Mouse (Mus musculus) spleen, adult 12 weeks (tissue): ENCODE data around the gene Gm45717.
"Not testable (repeated sequence)": the region's sequence is repeated elsewhere in the genome, so short reads cannot be mapped to it uniquely, and the experiment has no call there.

Source experiments
- DNase-seq: peaks from one replicate; pipeline ENCODE4 v3.0.0; 2022; ENCODE audit warnings: low spot score

Gene Gm45717

DNA sequence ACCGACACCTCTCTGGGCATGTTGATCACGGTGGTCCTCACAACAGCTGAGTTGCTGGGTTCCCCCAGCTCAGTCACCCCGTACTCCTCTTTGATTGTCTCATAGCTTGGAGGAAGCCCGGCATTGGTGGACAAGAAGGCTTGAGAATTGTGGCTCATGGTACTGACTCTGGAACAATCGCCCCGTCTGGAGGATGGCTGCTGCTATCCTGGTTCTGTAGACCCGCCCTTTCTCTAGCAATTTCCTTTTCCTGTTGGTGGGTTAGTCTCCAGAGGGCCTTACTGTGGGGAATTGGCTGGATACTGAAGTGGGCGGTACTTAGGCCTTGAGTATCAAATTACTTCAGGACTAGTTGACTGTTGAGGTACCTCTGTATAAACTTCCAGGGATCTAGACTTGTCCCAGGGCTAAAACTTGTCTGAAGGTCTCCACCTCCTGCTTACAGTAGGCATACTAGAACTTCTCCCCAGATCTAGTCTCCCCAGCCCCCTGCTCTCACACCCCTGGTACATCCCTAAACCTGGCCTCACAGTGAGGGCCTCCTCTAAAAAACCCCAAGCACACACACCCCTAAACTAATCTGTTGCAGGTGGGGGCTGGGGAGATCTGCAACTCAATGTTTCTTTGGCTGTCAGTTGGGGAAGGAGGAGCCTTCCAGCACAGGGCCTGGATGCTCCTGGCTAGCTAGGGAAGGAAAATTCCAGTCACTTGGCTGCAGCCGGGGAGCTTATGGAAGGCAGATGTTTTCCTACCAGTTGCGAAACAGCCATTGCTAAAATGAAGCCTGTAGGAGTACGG, at the start of gene Gm45717, which contains the start of gene Ifitm2:
TSS of gene Gm45717 (minus strand) at position 180 of the 798 bp plus-strand sequence.
TSS of gene Ifitm2 (minus strand) at position 230 of the 798 bp plus-strand sequence.
- no peak for DNase-seq

DNA sequence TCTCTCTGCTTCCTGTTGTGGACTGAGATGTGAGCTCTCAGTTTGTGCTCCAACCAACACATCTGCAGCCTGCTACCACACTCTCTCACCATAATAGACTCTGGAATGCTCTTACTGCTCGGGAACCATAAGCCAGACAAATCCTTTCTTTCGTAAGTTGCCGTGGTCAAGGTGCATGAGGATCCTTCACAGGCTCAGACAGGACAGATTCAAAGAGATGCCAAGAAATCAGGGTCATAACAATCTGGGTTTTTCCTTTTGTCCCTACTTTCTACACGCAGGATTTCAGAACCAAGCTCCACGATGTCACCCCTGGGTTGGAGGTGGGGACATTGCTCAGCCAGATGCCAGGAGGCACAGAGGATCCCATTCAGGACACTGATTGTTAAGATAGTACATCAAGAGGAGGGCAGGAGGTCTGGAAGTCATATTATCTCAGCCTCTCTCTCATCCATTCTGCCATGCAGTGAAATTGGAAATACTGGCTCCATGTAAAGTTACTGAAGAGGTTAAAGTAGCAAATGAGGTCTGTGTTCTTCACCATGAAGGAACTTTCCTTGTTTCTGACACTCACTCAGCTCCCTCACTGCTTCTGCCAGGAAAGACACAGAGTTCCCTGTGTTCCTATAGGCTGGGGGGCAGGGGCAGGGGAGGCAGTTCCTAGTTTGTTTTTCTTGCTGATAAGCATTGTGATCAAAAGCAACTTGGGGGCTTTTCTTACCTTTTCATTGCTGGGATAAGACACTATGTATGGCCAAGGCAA, 47.7 kb upstream of the Gm45717 start:
- no peak for DNase-seq

DNA sequence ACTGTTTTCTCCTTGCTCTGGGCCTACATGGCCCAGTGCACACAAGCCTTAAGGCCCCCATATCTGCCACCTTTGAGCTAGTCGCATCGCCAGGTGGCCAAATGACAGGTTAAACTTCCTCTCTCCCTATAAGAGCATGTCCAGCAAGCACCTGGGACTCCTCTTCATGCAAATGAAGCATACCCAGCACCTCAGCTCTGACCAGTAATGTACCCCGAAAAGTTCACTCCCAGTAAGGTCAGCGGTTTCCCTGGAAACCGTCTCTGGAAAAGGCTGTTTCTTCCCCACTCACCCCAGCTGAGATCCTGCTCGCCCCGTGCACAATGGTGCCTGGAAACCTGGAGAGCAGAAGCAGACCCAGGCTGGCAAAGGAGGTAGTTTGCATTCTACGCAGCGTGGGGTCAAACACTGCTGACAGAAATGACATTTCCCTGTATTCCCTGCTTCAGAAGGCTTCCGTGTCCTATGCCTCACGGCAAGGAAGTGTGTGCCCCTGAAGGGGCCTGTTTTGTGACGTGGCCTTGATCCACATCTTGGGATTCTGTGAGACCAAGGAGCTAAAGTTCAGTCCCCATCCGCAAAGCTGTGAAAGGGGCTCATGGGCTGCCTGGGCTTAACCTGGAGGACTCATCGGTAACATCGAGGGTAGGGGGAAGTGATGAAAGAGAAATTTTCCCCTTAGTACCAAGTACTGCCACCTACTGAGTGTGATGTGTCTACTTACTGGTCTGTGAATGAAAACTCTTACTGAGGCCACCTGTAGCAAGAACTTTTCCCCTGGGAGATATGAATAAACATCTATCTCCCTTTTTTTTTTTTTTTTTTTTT, 45.4 kb upstream of the Gm45717 start:
- DNase-seq = no peak

DNA sequence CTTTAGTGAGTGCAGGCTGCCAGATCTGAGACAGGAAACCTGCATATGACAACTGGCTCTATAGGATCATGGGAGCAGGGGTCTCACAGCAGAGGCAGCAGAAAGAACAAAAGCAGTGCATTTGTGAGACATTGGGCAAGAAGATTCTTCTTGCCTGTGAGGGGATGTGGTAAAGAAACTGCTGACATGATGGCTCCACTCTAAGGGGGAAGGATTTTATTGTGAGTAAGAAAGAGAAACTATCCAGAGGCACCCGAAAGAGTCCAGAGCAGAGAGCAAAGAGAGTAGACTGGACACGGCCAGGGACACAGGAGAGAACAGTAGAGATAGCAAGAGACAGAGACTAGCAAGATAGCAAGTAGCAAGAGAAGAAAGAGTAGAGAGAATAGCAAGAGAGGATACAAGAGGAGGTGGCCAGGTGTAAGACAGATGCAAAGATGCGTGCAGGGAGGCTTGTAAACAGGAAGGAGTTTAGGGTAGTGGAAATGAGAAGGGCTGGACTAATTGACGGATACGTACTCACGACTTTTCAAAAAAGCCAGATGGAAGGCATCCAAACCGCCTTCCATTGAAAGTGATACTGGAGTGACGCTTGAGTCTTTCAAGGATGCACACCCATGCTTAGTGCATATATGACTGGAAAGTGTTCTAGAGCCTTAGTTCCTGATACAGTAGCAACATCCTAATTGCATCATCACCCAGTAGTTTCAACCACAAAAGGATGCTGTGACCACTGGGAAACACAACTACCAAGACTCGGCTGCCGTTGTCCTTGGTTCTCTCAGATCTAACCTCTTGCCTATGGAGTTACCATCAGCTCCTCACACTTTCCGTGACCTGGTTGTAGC, 43.3 kb upstream of the Gm45717 start:
- no peak for DNase-seq

DNA sequence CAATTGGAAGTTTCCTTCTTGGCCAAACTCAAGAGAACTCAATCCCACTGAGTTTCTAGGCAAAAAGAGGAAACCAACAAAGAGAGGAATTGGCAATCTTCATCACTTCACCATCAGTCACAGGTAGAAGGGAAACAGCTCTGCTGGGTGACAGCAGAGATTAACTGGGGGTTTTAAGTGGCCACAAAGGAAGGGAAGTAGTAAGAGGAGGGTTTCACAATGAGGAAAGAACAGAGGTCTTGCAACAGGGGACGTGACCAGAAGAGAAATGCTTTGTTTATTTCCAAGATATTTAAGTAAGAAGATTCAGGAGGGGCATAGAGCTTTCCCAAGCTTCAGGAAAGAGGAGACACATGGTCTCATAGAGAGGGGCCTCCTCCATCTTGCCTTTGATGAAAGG, 42.1 kb upstream of the Gm45717 start:
- DNase-seq = no peak

DNA sequence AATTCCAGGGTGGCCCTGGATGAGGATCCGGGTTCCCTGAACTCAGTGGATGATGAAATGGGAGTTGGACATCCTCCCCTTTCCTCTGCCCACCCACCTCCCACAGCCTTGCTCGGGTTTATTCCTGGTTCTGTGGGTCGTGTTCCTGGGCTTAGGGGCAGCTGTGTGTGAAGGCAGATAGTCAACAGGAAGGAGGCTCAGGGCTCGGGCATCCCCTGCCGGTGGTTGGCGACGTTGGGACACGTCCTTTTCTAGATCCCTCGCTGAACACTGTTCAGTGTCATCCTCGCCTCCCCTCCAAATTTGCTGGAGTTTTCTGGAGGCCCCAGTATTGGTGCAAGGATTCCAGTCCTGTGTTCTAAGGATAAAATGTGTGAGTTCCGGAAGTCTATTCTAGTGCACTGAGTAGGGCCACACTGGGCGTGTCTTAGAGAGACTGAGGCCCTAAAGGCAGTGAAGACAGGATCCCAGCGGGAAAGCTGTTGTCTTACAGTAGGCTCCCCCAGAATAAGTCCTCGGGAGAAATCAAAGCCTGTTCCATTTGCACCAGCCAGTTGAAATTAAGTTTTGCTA, 35.5 kb upstream of the Gm45717 start:
- no peak for DNase-seq

DNA sequence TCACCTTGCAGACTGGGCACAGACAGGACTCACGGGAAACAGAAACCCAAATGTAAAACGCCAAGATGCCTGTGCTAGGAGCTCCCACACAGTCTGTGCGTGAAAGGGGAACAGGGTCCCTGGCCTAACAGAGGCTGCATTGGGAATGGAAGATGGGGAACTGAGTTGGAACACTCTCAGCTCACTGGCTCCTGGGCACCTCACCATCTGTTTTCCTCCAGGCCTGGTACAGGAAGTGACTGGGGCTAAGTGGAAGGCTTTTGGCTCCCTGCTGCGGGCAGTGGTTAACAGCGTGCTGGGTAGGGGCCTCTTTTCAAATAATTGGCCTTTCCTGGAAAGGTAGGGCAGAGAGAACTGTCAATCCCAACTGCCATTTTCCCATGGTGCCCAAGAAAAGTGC, 34.9 kb upstream of the Gm45717 start:
- DNase-seq = no peak

DNA sequence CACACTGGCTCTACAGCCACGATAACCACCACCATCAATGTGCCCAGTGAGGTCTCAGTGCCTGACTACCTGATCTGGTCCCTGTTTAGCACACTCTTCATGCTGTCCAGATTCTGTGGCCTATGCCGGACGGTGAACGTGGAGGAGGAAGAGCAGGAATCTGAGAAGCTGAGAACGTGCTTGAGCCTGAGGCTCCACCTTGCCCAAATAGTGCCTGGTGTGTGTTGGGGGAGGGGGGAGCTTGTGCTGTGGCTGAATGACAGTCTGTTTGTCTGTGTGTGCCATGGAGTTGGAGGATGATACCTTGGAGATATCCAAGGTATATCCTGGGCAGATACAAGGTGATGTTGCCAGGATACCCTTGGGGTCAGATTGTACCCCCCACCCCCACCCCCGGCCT, 34.4 kb upstream of the Gm45717 start:
- no peak for DNase-seq

DNA sequence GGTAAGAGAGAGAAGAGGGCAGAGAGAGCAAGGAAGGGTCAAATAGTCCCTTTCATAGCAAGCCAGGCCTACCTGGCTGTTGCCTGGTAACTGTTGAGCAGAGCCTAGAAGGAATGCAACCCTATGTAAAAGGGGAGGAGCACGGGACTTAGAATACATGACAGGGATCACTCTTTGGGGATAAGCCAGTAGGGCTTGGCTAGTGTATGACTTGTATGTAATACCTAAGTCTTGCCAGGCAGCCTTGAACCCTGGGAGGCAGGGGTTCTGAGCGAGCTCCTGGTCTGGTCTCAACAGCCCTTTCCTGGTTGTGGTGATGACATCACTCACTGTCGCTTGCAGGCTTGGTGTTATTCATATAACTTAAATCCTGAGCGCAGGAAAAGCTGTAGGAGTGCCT, 33.3 kb upstream of the Gm45717 start:
- no peak for DNase-seq

DNA sequence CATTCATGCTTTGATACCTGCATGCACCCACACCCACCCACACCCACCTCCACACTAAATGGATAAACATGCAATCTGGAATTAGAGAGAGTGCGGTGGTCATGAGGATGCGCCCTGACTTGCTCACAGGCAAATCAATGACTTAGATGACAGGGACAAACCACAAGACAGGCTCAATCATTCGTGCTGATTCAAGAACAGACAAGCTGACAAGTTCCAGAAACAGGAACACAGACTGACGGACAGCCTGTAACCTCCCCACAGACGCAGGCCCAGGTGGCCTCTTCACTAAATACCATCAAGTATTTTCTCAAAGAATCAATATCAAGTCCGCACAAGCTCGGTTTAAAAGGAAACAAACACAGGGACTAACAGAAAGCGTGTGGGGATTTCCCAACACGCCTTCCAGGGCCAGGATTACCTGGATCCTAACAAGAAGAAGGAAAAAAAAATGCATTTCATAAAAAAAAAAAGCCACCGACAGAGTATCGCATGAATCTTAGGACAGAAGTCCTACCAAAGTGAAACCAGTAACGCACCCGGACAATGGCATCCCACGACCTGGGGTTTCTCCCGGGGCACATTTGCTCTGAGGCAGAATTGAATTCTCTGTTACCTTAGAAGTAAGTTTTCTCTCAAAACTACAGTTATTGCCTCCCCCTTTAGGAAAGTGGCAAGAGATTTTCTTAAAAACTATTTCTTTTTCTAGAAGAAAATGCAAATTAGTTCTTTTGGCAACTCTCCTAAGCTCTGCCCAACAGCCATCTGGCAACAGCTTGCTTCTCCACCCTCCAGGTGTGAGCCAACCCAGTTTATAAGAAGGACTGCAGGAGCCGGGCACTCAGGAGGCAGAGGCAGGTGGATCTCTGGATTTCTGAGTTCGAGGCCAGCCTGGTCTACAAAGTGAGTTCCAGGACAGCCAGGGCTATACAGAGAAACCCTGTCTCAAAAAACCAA, 31.7 kb upstream of the Gm45717 start:
- DNase-seq = no peak

DNA sequence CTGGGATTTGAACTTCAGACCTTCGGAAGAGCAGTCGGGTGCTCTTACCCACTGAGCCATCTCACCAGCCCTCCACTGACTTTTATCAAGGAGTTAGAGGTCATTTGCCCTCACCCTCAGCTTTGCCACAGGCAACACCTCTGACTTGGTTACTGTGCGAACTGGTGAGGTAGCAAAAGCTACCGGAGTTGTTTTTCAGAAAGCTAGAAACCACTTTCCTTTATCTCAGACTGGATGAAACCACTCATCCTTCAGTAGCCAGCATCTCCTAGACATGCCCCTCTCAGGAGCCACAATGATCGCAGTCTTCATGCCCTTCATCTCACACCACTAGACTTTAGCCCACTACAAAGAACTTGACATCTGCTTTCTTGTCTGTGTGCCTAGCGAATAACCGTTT, 27.2 kb upstream of the Gm45717 start:
- no peak for DNase-seq

DNA sequence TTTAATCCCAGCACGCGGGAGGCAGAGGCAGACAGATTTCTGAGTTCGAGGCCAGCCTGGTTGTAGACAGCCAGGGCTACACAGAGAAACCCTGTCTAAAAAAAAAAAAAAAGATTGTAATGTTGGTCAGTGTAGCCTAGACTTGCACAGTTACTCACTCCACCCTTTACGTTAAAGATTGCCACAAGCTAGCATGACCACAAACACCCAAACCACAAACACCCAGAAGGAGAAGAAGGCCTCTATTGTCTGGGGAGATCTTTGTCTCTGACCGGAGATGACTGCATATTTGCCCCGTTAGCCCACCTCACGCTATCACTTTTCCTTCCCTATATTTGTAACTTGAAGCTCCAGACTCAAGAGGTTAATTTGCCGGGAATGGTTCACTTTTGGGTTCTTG, 26.0 kb upstream of the Gm45717 start:
- no peak for DNase-seq

DNA sequence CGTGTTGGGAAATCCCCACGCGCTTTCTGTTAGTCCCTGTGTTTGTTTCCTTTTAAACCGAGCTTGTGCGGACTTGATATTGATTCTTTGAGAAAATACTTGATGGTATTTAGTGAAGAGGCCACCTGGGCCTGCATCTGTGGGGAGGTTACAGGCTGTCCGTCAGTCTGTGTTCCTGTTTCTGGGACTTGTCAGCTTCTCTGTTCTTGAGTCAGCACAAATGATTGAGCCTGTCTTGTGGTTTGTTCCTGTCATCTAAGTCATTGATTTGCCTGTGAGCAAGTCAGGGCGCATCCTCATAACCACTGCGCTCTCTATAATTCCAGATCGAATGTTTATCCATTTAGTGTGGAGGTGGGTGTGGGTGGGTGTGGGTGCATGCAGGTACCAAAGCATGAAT, 21.0 kb upstream of the Gm45717 start:
- DNase-seq = not testable (repeated sequence)

DNA sequence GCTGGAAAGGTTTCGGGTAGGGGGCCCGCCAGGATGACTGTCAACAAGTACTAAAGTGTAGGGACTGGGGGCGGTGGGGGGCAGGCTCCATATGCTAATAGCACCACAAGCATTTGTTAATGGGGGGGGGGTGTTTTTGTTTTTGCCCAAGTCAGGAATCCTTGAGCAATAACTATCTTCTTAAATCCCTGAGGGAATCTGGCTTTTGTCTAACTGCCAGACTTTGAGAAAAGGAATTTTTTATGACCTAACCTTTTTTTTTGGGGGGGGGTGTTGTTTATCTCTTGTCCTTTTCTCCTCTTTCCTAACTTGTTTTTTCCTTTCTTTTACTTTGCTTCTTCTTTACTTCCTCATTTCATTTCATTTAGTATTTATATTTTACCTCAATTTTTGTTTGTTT, 19.7 kb upstream of the Gm45717 start:
- no peak for DNase-seq

DNA sequence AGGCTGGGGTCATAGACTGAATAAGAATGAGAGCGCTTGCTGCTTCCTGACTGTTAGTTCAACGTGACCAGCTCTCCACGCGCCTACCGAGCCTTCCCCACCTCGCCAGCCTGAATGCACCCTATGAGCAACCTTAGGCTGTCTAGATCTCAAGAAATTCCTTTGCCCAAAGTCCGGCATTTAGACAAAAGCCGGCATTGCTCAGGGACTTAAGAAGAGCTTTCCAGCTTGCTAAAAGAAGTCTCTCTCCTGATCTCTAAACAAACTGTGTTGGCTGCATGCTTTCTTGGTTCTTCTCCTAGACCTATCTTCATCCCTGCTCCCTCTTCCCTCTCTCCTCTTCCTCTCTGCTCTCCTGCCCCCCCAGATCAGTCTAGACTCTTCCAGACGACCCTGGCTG, 19.2 kb upstream of the Gm45717 start:
- no peak for DNase-seq

DNA sequence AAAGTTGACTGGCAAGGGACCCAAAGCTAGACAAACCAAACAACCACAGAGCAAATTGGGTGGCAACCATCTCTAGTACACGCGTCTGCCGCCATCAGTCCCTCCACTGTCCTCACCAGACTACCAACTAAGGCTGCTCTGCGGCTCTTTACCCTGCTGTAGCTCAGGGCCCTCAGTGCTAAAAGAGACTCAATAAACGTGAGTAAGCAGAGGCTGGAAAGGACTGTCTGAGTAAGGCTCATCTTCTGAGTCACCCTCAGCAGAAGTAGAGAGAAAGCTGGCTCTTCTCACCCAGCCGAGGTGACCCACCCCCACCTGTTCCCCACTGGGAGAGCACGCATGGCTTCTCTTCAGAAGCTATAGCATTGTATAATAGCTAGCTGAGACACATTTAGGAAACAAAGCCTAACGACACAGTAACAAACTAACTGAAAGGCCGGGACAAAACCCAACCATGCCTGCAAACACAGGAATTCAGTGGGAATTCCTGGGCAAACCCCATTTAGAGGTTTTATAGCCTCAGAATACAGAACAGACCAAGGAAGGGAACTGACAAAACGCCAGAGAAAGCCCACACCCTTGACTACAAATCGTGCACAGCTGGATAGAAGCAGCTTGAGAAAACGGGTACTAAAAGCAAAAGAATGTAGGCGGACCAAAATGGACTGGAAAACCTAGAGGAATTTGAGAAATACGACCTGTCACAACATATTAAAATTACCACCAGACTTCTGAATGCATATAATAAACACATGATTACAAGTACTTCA, 17.8 kb upstream of the Gm45717 start:
- DNase-seq = no peak

DNA sequence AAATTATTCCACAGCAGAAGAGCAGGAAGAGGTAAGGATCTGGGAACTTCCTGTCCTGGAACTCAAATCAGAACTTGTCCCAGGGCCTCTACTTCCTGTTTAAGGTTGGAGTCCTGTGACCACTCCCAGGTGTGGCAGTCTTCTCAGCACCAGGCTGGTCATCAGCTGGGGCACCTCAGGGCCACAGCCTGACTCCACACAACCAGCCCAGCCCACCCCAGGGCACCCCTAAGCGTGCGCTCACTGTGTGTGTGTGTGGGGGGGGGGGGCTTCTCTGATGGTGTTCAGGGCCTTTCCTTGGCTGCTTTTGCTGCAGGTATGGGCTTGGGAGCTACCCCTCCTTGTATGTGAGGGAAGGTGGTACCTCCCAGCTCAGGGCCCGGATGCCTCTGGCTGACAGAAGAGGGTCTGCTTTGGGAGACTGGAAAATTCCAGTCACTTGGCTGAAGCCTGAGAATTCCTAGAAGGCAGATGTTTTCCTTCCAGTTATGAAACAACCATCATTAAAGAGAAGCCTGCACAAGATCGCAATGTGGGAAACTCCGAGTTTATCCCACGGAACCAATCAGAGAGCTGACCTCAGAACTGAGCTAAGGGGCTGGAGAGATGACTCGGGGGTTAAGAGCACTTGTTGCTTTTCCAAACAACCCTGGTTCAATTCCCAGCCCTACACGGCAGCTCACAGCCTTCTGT, 15.9 kb upstream of the Gm45717 start:
- DNase-seq = no peak

DNA sequence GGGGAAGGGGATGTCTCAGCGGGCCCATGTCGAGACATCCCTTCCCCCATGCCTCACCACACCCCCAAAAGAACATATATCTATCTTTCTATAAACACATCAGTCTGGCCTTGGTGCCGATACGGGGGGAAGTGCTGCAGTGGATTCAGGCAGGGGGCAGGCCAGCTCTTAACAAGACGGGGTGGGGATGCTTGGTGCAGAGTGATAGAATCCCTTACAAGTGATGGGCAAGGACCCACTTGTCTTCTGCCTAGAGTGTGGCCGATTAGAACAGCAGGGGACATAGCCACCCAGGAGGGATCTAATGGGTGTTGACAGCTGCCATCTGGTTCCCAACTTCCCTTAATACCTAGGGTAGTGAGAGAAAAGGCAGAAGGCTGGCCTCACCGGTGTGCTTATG, 15.2 kb upstream of the Gm45717 start:
- no peak for DNase-seq

DNA sequence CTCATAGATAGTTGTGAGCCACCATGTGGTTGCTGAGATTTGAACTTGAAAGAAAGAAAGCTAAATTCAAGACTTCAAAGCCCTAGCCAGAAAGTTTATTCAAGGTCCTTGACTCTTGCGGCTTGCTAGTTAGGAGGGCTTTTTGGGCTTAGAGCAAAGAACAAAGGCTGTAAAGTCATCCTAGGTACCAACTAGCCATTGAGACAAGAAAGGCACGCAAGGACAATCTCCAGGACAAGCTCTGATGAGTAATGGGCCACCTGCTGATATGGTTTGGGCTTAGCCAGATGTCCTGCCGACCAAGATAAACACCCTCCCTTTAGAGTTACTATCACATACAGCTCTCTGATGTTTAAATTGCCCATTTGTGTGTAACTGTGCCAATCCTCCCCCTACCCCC, 13.0 kb upstream of the Gm45717 start:
- not testable (repeated sequence) for DNase-seq
